Mouse (Mus musculus) heart, adult 2 months (tissue): ENCODE data around the gene Clstn2.

ENCODE experiments used
- CTCF ChIP-seq: fragments of 200-600 bp; IDR thresholded peaks from 2 replicates; pipeline ENCODE4 v1.8.1; 2022; ENCODE audit warnings: antibody characterized with exemption, mild to moderate bottlenecking, moderate library complexity
- EP300 ChIP-seq: fragments of 200-500 bp; IDR thresholded peaks from 2 replicates; pipeline ENCODE4 v1.6.1; 2011; ENCODE audit warnings: low read depth, low read length, control low read depth; ENCODE audit not compliant: insufficient read depth

DNA sequence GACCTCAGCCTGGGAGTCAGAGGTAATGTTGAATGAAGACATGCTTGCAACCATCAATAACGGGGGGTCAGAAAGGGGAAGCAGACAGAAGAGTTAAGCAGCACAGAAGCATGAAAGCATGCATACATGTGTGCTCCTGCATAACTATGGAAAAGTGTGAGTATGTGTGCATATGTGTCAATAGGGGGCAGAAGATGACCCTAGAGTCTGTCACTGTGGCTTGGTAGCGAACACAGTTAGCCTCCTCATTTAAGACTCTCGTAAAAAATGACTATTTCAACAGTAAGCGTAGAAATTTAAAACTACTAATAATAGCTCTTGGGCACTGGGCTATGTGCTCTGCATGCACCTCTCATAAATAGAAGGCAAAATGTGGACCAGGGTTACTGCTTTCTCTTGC lies 573.2 kb downstream of the Clstn2 start:
- TF ChIP-seq CTCF (peak; percentile 56), EP300 (no peak)
